Mouse (Mus musculus) cortical plate, adult 2 months (tissue): ENCODE measurements at regions not wholly inside any gene's neighbourhood (a gene's known extent, or its start where the extent isn't known, plus 50 kb on each side); places are given as distances from the start of the nearest gene placed in this dataset.

Experiments used
- CTCF ChIP-seq: fragments of 200-500 bp; IDR thresholded peaks from 2 replicates; pipeline ENCODE4 v1.5.1; 2011; ENCODE audit warnings: mild to moderate bottlenecking, control low read depth, low read length; ENCODE audit not compliant: insufficient read depth; ENCODE audit errors: extremely low read depth
- POLR2A ChIP-seq: fragments of 200-500 bp; IDR thresholded peaks from 2 replicates; pipeline ENCODE4 v1.6.1; 2011; ENCODE audit warnings: mild to moderate bottlenecking, low read length, control low read depth; ENCODE audit not compliant: insufficient read depth; ENCODE audit errors: extremely low read depth

DNA sequence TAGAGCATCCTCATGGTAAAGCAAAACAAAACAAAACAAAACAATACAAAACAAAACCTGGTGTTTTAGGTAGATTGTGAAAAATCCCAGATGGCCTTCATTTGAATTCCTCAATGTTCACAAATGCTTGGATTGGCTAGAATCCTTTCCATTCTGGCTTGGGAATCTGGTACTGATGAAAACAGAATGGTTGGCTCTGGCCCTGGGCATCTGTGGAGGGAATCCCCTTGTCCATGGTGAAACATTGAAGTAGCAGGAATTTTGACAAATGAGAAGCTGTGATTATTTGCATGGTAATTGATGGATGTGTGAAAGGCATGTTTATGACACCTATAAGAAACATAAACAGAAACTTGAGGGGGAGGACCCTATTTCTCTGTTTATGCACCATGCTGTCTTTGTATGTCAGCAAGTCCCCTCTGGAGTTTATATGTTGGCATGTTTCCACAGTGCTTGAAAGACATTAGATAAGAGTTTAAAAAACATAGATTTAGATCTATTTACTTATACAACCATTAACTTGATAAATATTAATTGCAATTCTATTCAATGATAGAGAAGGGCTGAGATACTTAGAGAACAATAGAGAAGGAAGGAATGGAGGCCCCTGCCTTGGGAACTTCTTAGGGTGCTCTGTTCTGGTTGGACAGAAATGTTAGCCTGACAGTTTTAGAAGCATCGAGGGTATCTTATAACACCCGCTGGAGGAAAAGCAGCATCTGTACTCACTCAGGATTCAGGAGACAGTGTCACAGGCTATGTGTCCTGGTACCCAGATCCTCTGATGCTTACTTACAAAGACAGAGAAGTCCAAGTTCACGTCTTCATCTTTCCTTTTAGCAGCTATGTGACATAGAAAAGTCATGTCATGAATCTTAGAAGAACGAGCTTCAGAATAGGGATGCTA is 343.3 kb downstream of the Insc start:
- TF ChIP-seq POLR2A = no peak
- TF ChIP-seq CTCF = no peak
